Mouse (Mus musculus): Measurements from ENCODE around the gene Drd4. TPM values are rescaled to one million over a fixed set of nuclear protein-coding genes. Genes with fewer than 3 reads are reported as not detected.

Gene Drd4
- polyA plus RNA-seq, 1 experiment from 2014 or later, result 0.33 TPM

- no peaks in the 10 kb centered on the region for H3K9me3 ChIP-seq (ENCODE audit: control insufficient read depth)
- peak overlapping the region; percentile 68; the same call in 1 of the 2 replicates for H3K27ac ChIP-seq (ENCODE audit: low read depth, low read length)
- H3K9ac ChIP-seq (ENCODE audit: low read depth, low read length), result peak overlapping the region; percentile 26; the same call in 1 of the 2 replicates
- peaks cover 58% of the 10 kb centered on the region for H3K36me3 ChIP-seq (ENCODE audit: control insufficient read depth, insufficient read depth)
- H3K27me3 ChIP-seq (replicated peaks; ENCODE audit: control insufficient read depth, insufficient read depth, low read length), result no peaks in the 10 kb centered on the region
- 29% methylated on average over 12 of the region's 12 CpGs for whole genome bisulfite sequencing
- peak; percentile 52 for ATAC-seq
- TF ChIP-seq CTCF (IDR thresholded peaks at IDR 0.05; ENCODE audit: low read depth), result peak; percentile 83
- H3K4me2 ChIP-seq (replicated peaks; ENCODE audit: low read depth), result peak overlapping the region; percentile 80
- peak overlapping the region; percentile 70 for H3K4me3 ChIP-seq (ENCODE audit: low read depth, low read length)
- H3K4me1 ChIP-seq (replicated peaks; ENCODE audit: control insufficient read depth, insufficient read depth, low read length), result peaks cover 3% of the 10 kb centered on the region; the same call in 1 of the 2 replicates
Observed at GRCm38 (mm10) chr7:141264761-141265410, 26.9 kb upstream of the Drd4 start.

DNA sequence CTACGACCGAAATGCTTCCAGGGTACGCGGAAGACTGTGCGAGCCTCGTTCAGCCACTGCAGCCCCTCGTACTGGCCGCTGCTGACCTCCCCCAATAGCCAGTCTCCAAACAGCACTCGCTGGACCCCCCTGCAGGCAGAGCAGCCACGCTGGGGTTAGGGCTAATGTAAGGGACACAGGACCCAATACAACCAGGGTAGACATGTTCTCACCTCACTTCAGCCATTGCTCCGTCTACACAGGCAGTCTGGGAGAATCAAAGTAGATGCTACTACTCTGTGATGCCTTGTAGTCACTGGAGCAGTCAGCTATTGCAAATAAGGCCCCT is 26.4 kb upstream of the Drd4 start:
- peak overlapping the region; percentile 70 for H3K4me3 ChIP-seq (ENCODE audit: low read depth, low read length)

DNA sequence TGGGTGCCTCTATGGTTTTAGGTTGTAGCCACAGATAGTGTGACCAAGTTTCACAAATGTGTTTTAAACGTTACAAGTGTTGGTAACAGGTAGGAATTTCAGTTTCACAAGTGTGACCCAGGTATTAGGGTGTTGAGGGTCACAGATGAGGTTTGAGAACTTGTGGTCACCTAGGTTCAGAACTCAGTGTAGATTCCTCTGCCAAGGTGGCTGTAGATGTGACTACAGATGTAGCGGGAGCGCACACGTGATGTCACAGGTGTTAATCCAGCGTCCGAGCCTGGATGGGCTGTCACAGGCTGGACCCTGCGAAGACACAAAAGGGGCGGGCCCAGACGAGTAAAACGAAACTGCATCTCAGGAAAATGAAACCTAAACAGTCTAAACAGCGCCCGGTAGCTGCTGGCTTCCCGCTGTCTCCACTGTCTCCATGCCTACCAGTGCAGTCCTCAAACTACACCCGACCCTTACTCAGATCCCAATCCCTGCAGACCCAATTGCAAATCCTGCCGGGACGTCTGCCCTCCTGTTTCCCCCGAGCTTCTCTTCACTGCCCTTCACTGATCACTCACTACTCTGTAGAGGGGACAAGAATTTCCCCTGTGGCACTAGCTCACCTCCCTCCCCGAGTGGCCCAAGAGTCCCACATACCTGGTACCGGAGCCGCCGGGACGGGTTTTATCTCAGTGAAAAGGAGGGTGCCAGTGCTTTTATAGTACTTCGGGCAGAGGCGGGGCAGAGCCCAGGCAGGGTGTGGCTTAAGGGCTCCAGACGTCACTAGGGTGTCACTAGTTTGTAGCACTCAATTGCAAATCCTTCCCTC is 25.9 kb upstream of the Drd4 start, which contains the start of gene Irf7:
Gene Irf7 (minus strand): TSS at position 743 of the 823 bp plus-strand sequence.
- H3K9ac ChIP-seq (ENCODE audit: low read depth, low read length), result peak within 1 kb of the TSS; percentile 79
- TF ChIP-seq CTCF (IDR thresholded peaks at IDR 0.05; ENCODE audit: low read depth), result no peak
- peaks cover 3% of the 10 kb centered on the region; the same call in 1 of the 2 replicates for H3K4me1 ChIP-seq (replicated peaks; ENCODE audit: control insufficient read depth, insufficient read depth, low read length)
- H3K36me3 ChIP-seq (ENCODE audit: control insufficient read depth, insufficient read depth), result peaks cover 49% of the 10 kb centered on the region
- peak; percentile 74 for ATAC-seq
- H3K27ac ChIP-seq (ENCODE audit: low read depth, low read length), result peak within 1 kb of the TSS; percentile 82
- 4% methylated on average over 25 of the region's 25 CpGs for WGBS
- peak within 1 kb of the TSS; percentile 80 for H3K4me2 ChIP-seq (replicated peaks; ENCODE audit: low read depth)
- peak within 1 kb of the TSS; percentile 70 for H3K4me3 ChIP-seq (ENCODE audit: low read depth, low read length)
- H3K27me3 ChIP-seq (replicated peaks; ENCODE audit: control insufficient read depth, insufficient read depth, low read length), result no peaks in the 10 kb centered on the region
- H3K9me3 ChIP-seq (ENCODE audit: control insufficient read depth), result no peaks in the 10 kb centered on the region

More for the DNA sequence above, 26.4 kb upstream of the Drd4 start:
- peak overlapping the region; percentile 68 for H3K27ac ChIP-seq (ENCODE audit: low read depth, low read length)
- H3K36me3 ChIP-seq (ENCODE audit: control insufficient read depth, insufficient read depth), result peaks cover 55% of the 10 kb centered on the region
- peak overlapping the region; percentile 80 for H3K4me2 ChIP-seq (replicated peaks; ENCODE audit: low read depth)
- H3K4me1 ChIP-seq (replicated peaks; ENCODE audit: control insufficient read depth, insufficient read depth, low read length), result peaks cover 3% of the 10 kb centered on the region; the same call in 1 of the 2 replicates
- no peaks in the 10 kb centered on the region for H3K27me3 ChIP-seq (replicated peaks; ENCODE audit: control insufficient read depth, insufficient read depth, low read length)
- no peak for TF ChIP-seq CTCF (IDR thresholded peaks at IDR 0.05; ENCODE audit: low read depth)
- peak overlapping the region; percentile 26; the same call in 1 of the 2 replicates for H3K9ac ChIP-seq (ENCODE audit: low read depth, low read length)
- no peaks in the 10 kb centered on the region for H3K9me3 ChIP-seq (ENCODE audit: control insufficient read depth)
- 40% methylated on average over 11 of the region's 11 CpGs for WGBS
- peak; percentile 12; the same call in 1 of the 2 replicates for ATAC-seq

- 0 out of 2 replicates have a peak overlapping the region, but pooled peaks have one; percentile 21 for H3K4me2 ChIP-seq (replicated peaks; ENCODE audit: low read depth)
- H3K27ac ChIP-seq (ENCODE audit: low read depth, low read length), result peak overlapping the region; percentile 21; the same call in 1 of the 2 replicates
- H3K4me1 ChIP-seq (replicated peaks; ENCODE audit: control insufficient read depth, insufficient read depth, low read length), result peaks cover 3% of the 10 kb centered on the region; the same call in 1 of the 2 replicates
- no peak for ATAC-seq
- no peaks in the 10 kb centered on the region for H3K9me3 ChIP-seq (ENCODE audit: control insufficient read depth)
- TF ChIP-seq CTCF (IDR thresholded peaks at IDR 0.05; ENCODE audit: low read depth), result no peak
- peaks cover 45% of the 10 kb centered on the region for H3K36me3 ChIP-seq (ENCODE audit: control insufficient read depth, insufficient read depth)
- no peaks in the 10 kb centered on the region for H3K27me3 ChIP-seq (replicated peaks; ENCODE audit: control insufficient read depth, insufficient read depth, low read length)
- WGBS, result 70% methylated on average over 24 of the region's 24 CpGs
- H3K4me3 ChIP-seq (ENCODE audit: low read depth, low read length), result no peak overlapping the region
- no peak overlapping the region for H3K9ac ChIP-seq (ENCODE audit: low read depth, low read length)
Observed at GRCm38 (mm10) chr7:141268466-141269272, 23.1 kb upstream of the Drd4 start.

GRCm38 (mm10) chr7:141269273-141269545 is 22.6 kb upstream of the Drd4 start:
- Histone ChIP-seq H3K27ac (ENCODE audit: low read depth, low read length) (no peak overlapping the region), H3K9me3 (ENCODE audit: control insufficient read depth) (no peaks in the 10 kb centered on the region), H3K9ac (ENCODE audit: low read depth, low read length) (no peak overlapping the region), H3K36me3 (ENCODE audit: control insufficient read depth, insufficient read depth) (peaks cover 40% of the 10 kb centered on the region), H3K4me3 (ENCODE audit: low read depth, low read length) (no peak overlapping the region), H3K4me1 (replicated peaks; ENCODE audit: control insufficient read depth, insufficient read depth, low read length) (peaks cover 3% of the 10 kb centered on the region; the same call in 1 of the 2 replicates), H3K27me3 (replicated peaks; ENCODE audit: control insufficient read depth, insufficient read depth, low read length) (no peaks in the 10 kb centered on the region), H3K4me2 (replicated peaks; ENCODE audit: low read depth) (peak overlapping the region; percentile 21; the same call in 1 of the 2 replicates)
- 73% methylated on average over 14 of the region's 14 CpGs for WGBS
- ATAC-seq, result no peak
- no peak for TF ChIP-seq CTCF (IDR thresholded peaks at IDR 0.05; ENCODE audit: low read depth)

Data from intestine, postnatal 0 days (tissue).